Mouse (Mus musculus): ENCODE results near the gene Spin2e. TPM values are rescaled to one million over a fixed set of nuclear protein-coding genes. Genes with fewer than 3 reads are reported as not detected.

The Spin2e gene
- polyA plus RNA-seq (2014; fragmentation: Illumina TruSeq; extraction: RNeasy Lipid Tissue Mini Kit (QIAGEN cat#74804); ENCODE audit: low read depth, low replicate concordance): not detected

GRCm38 (mm10) chrX:31618820-31619219, at the start of gene Spin2e:
TSS of gene Spin2e (minus strand) at chrX:31618920.

GRCm38 (mm10) chrX:31574183-31574582, 44.5 kb downstream of the Spin2e start, which contains the start of gene Gm21883:
TSS of gene Gm21883 (minus strand) at chrX:31574283.

Other genes with a start within 250 kb of the Spin2e start
- gene Btbd35f19, start 235.0 kb downstream of the Spin2e start, polyA plus RNA-seq (2014; fragmentation: Illumina TruSeq; extraction: RNeasy Lipid Tissue Mini Kit (QIAGEN cat#74804); ENCODE audit: low read depth, low replicate concordance): not detected
- gene Gm21883, start 44.6 kb downstream of the Spin2e start, polyA plus RNA-seq (2014; fragmentation: Illumina TruSeq; extraction: RNeasy Lipid Tissue Mini Kit (QIAGEN cat#74804); ENCODE audit: low read depth, low replicate concordance): not detected
- gene Btbd35f25, start 98.2 kb upstream of the Spin2e start, polyA plus RNA-seq (2014; fragmentation: Illumina TruSeq; extraction: RNeasy Lipid Tissue Mini Kit (QIAGEN cat#74804); ENCODE audit: low read depth, low replicate concordance): not detected

Data from liver, adult 10 weeks (tissue).